Mouse (Mus musculus): ENCODE data around the gene Sytl4. TPM values are rescaled to one million over a fixed set of nuclear protein-coding genes. Genes with fewer than 3 reads are reported as not detected.

The Sytl4 gene
- polyA plus RNA-seq (2017; shearing (Covaris generic)), result 0.11 TPM

GRCm38 (mm10) chrX:133981231-133982002 is at the start of gene Sytl4:
Sytl4 (minus strand) TSS chrX:133981812.

GRCm38 (mm10) chrX:133908261-133908660 is 73.4 kb downstream of the Sytl4 start, which contains the start of gene Srpx2:
Srpx2 (plus strand) TSS chrX:133908426.

GRCm38 (mm10) chrX:133898014-133898542 is 83.5 kb downstream of the Sytl4 start, which contains the start of gene Tspan6:
Tspan6 (minus strand) TSS chrX:133898429.

Other genes with a start within 250 kb of the Sytl4 start
- not detected for gene Tnmd, start 130.8 kb downstream of the Sytl4 start, polyA plus RNA-seq (2017; shearing (Covaris generic))
- 1.9 TPM for gene Tspan6, start 83.4 kb downstream of the Sytl4 start, polyA plus RNA-seq (2017; shearing (Covaris generic))
- 0.12 TPM for gene Srpx2, start 73.4 kb downstream of the Sytl4 start, polyA plus RNA-seq (2017; shearing (Covaris generic))
- gene Cstf2, start 77.4 kb upstream of the Sytl4 start, polyA plus RNA-seq (2017; shearing (Covaris generic)), result 40.0 TPM
- not detected for gene Xkrx, start 180.3 kb upstream of the Sytl4 start, polyA plus RNA-seq (2017; shearing (Covaris generic))
- not detected for gene Arl13a, start 205.7 kb upstream of the Sytl4 start, polyA plus RNA-seq (2017; shearing (Covaris generic))
- gene Nox1, start 240.1 kb upstream of the Sytl4 start, polyA plus RNA-seq (2017; shearing (Covaris generic)), result not detected

Measured in effector memory CD4-positive, alpha-beta T cell, adult 5 months (primary cell).